Mouse (Mus musculus): ENCODE measurements around the gene Dact2.

- TF ChIP-seq POLR2A (IDR thresholded peaks at IDR 0.05; ENCODE audit: borderline replicate concordance, low read depth, low read length) (no peak), CTCF (IDR thresholded peaks at IDR 0.05; ENCODE audit: low read depth, low read length) (no peak)
These were observed 2.8 kb downstream of the Dact2 start for GRCm38 (mm10) chr17:14201281-14201787.

All from bone marrow macrophage, adult 2 months (primary cell).